Mouse (Mus musculus): ENCODE results near the gene Trem1. TPM values are rescaled to one million over a fixed set of nuclear protein-coding genes. Genes with fewer than 3 reads are reported as not detected.

The Trem1 gene
- polyA plus RNA-seq, 1 experiment from 2014 or later: not detected

GRCm38 (mm10) chr17:48272598-48272997 is 40.0 kb downstream of the Trem1 start:
- Histone ChIP-seq H3K4me3 (no peak overlapping the region), H3K36me3 (replicated peaks) (no peaks in the 10 kb centered on the region), H3K27ac (peak overlapping the region; percentile 9; the same call in 1 of the 2 replicates), H3K4me1 (peaks cover 12% of the 10 kb centered on the region), H3K9me3 (no peaks in the 10 kb centered on the region), H3K27me3 (ENCODE audit: poor library complexity, severe bottlenecking) (peaks cover 27% of the 10 kb centered on the region)
- WGBS: 92% methylated on average over 4 of the region's 4 CpGs
- DNase-seq (ENCODE audit: extremely low spot score, low spot score): no peak

- H3K9me3 ChIP-seq: no peaks in the 10 kb centered on the region
- peaks cover 20% of the 10 kb centered on the region; the same call in 1 of the 2 replicates for H3K27me3 ChIP-seq (ENCODE audit: poor library complexity, severe bottlenecking)
- H3K36me3 ChIP-seq (replicated peaks): no peaks in the 10 kb centered on the region
- WGBS: 82% methylated on average over 4 of the region's 4 CpGs
- no peak for DNase-seq (ENCODE audit: extremely low spot score, low spot score)
- peaks cover 11% of the 10 kb centered on the region for H3K4me1 ChIP-seq
- no peak overlapping the region for H3K4me3 ChIP-seq
- no peak overlapping the region for H3K27ac ChIP-seq
These were observed 41.5 kb downstream of the Trem1 start for GRCm38 (mm10) chr17:48274098-48274497.

GRCm38 (mm10) chr17:48274885-48275284 is 42.3 kb downstream of the Trem1 start:
- peaks cover 12% of the 10 kb centered on the region; the same call in 1 of the 2 replicates for H3K27me3 ChIP-seq (ENCODE audit: poor library complexity, severe bottlenecking)
- H3K4me1 ChIP-seq: peaks cover 11% of the 10 kb centered on the region
- no peaks in the 10 kb centered on the region for H3K9me3 ChIP-seq
- 35% methylated on average over 6 of the region's 6 CpGs for WGBS
- peak; percentile 76 for DNase-seq (ENCODE audit: extremely low spot score, low spot score)
- H3K36me3 ChIP-seq (replicated peaks): no peaks in the 10 kb centered on the region
- H3K4me3 ChIP-seq: no peak overlapping the region
- no peak overlapping the region for H3K27ac ChIP-seq

GRCm38 (mm10) chr17:48275736-48276135 is 43.2 kb downstream of the Trem1 start:
- H3K4me1 ChIP-seq: peaks cover 14% of the 10 kb centered on the region
- H3K27me3 ChIP-seq (ENCODE audit: poor library complexity, severe bottlenecking): peaks cover 9% of the 10 kb centered on the region; the same call in 1 of the 2 replicates
- H3K4me3 ChIP-seq: no peak overlapping the region
- H3K27ac ChIP-seq: 0 out of 2 replicates have a peak overlapping the region, but pooled peaks have one; percentile 25
- H3K36me3 ChIP-seq (replicated peaks): no peaks in the 10 kb centered on the region
- WGBS: 65% methylated on average over 7 of the region's 7 CpGs
- H3K9me3 ChIP-seq: no peaks in the 10 kb centered on the region
- DNase-seq (ENCODE audit: extremely low spot score, low spot score): no peak

- Histone ChIP-seq H3K4me3 (no peak overlapping the region), H3K9me3 (no peaks in the 10 kb centered on the region), H3K27me3 (ENCODE audit: poor library complexity, severe bottlenecking) (peaks cover 4% of the 10 kb centered on the region; the same call in 1 of the 2 replicates), H3K27ac (no peak overlapping the region), H3K36me3 (replicated peaks) (no peaks in the 10 kb centered on the region), H3K4me1 (peaks cover 39% of the 10 kb centered on the region)
- no peak for DNase-seq (ENCODE audit: extremely low spot score, low spot score)
These were observed 45.8 kb downstream of the Trem1 start for GRCm38 (mm10) chr17:48278381-48278780.

- H3K4me3 ChIP-seq: no peak overlapping the region
- 83% methylated on average over 4 of the region's 4 CpGs for WGBS
- H3K27ac ChIP-seq: no peak overlapping the region
- H3K27me3 ChIP-seq (ENCODE audit: poor library complexity, severe bottlenecking): peaks cover 4% of the 10 kb centered on the region; the same call in 1 of the 2 replicates
- H3K36me3 ChIP-seq (replicated peaks): no peaks in the 10 kb centered on the region
- H3K9me3 ChIP-seq: no peaks in the 10 kb centered on the region
- no peak for DNase-seq (ENCODE audit: extremely low spot score, low spot score)
- H3K4me1 ChIP-seq: peaks cover 39% of the 10 kb centered on the region
These were observed 46.4 kb downstream of the Trem1 start for GRCm38 (mm10) chr17:48279002-48279401.

- Histone ChIP-seq H3K4me3 (peak overlapping the region; percentile 49), H3K9me3 (no peaks in the 10 kb centered on the region), H3K27ac (peak overlapping the region; percentile 90), H3K36me3 (replicated peaks) (no peaks in the 10 kb centered on the region), H3K27me3 (ENCODE audit: poor library complexity, severe bottlenecking) (no peaks in the 10 kb centered on the region), H3K4me1 (peaks cover 28% of the 10 kb centered on the region)
- WGBS: 35% methylated on average over 18 of the region's 18 CpGs
- no peak for DNase-seq (ENCODE audit: extremely low spot score, low spot score)
These were observed 48.6 kb downstream of the Trem1 start for GRCm38 (mm10) chr17:48280943-48281738.

GRCm38 (mm10) chr17:48281739-48282085 is 49.1 kb downstream of the Trem1 start:
- H3K27ac ChIP-seq: peak overlapping the region; percentile 90

GRCm38 (mm10) chr17:48286765-48287164 is 54.2 kb downstream of the Trem1 start:
- whole genome bisulfite sequencing: 50% methylated on average over 1 of the region's 1 CpGs
- no peak for DNase-seq (ENCODE audit: extremely low spot score, low spot score)
- H3K9me3 ChIP-seq: no peaks in the 10 kb centered on the region; the same call in 1 of the 2 replicates
- no peaks in the 10 kb centered on the region for H3K36me3 ChIP-seq (replicated peaks)
- no peak overlapping the region for H3K4me3 ChIP-seq
- no peaks in the 10 kb centered on the region for H3K27me3 ChIP-seq (ENCODE audit: poor library complexity, severe bottlenecking)
- peaks cover 14% of the 10 kb centered on the region for H3K4me1 ChIP-seq
- no peak overlapping the region for H3K27ac ChIP-seq

More at GRCm38 (mm10) chr17:48281739-48282085, 49.1 kb downstream of the Trem1 start:
- no peaks in the 10 kb centered on the region for H3K9me3 ChIP-seq
- no peaks in the 10 kb centered on the region for H3K36me3 ChIP-seq (replicated peaks)
- peaks cover 28% of the 10 kb centered on the region for H3K4me1 ChIP-seq
- no peaks in the 10 kb centered on the region for H3K27me3 ChIP-seq (ENCODE audit: poor library complexity, severe bottlenecking)
- WGBS: 4% methylated on average over 3 of the region's 3 CpGs
- peak; percentile 63 for DNase-seq (ENCODE audit: extremely low spot score, low spot score)
- H3K4me3 ChIP-seq: peak overlapping the region; percentile 49

GRCm38 (mm10) chr17:48287276-48287675 is 54.7 kb downstream of the Trem1 start:
- Histone ChIP-seq H3K4me1 (peaks cover 9% of the 10 kb centered on the region), H3K4me3 (no peak overlapping the region), H3K36me3 (replicated peaks) (no peaks in the 10 kb centered on the region), H3K9me3 (no peaks in the 10 kb centered on the region; the same call in 1 of the 2 replicates), H3K27ac (no peak overlapping the region), H3K27me3 (ENCODE audit: poor library complexity, severe bottlenecking) (no peaks in the 10 kb centered on the region)
- WGBS: 57% methylated on average over 2 of the region's 2 CpGs
- no peak for DNase-seq (ENCODE audit: extremely low spot score, low spot score)

GRCm38 (mm10) chr17:48293500-48294194 is 61.1 kb downstream of the Trem1 start:
- peaks cover 6% of the 10 kb centered on the region for H3K4me1 ChIP-seq
- H3K27me3 ChIP-seq (ENCODE audit: poor library complexity, severe bottlenecking): no peaks in the 10 kb centered on the region
- no peak for DNase-seq (ENCODE audit: extremely low spot score, low spot score)
- no peak overlapping the region for H3K4me3 ChIP-seq
- no peaks in the 10 kb centered on the region; the same call in 1 of the 2 replicates for H3K9me3 ChIP-seq
- WGBS: 86% methylated on average over 5 of the region's 5 CpGs
- H3K36me3 ChIP-seq (replicated peaks): no peaks in the 10 kb centered on the region
- no peak overlapping the region for H3K27ac ChIP-seq
